Mouse (Mus musculus) telencephalon, adult 2 months (tissue): ENCODE data around the gene Abhd17c.
"Not testable (repeated sequence)": the region's sequence is repeated elsewhere in the genome, so short reads cannot be mapped to it uniquely, and the experiment has no call there.

ENCODE experiments used
- DNase-seq: peaks from one replicate; pipeline ENCODE4 v3.0.0-alpha.2; 2011; ENCODE audit warnings: low read depth, low spot score

Abhd17c gene

DNA sequence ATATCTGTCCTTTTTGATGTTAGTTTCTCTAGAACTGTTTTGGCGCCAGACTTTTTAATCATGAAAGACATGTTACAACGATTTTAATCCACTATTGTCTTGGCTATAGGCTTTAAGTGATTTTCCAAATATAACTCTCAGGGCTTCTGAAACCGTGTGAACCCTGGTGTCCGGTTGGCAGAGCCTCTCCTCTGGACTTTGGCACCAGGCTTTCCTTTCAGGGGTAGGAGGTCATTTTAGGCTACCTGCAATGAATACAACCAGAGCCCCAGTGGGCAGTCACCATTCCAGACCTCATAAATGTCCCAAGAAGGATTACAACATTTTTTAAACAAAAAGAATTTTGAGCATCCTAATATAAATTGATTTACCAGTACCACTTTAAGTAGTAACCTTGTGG, 1.1 kb upstream of the Abhd17c start:
- DNase-seq, result no peak

DNA sequence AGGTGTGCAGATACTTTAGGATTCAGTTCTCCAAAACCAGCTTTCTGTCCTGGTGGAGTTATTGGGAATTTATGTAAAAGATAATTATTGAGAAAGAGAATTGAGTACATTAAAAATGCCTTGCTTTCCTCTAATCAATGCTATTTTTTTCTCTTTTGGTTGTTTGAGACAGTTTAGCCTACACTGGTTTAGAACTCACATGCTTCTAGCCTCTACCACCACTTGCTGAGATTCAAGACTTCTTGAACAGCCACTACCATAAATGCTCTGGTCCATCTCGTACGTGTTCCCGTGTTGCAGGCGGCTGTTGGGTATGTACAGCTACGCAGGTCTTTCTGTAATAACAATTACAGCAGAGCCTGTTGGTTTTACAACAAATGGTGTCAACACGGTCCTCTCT, 681 bp upstream of the Abhd17c start:
- no peak for DNase-seq

DNA sequence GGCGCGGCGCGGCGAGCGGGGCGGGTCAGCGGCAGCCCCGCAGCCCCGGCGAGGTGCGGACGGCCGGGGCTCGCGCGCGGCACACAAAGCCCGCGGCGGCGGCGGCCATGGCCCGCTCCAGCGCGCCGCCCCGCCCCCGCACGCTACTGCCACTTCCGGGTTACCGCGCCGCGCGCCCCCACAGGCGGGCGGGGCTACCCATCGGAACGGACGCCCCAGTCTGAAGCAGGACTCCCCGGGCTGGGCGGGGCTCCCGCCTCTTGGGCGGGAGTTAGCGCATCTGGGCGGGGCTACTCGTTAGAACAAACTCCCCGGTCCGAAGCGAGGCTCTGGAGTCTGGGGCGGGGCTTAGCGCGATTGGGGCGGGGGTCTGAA, 254 bp upstream of the Abhd17c start:
- peak; percentile 85 for DNase-seq

DNA sequence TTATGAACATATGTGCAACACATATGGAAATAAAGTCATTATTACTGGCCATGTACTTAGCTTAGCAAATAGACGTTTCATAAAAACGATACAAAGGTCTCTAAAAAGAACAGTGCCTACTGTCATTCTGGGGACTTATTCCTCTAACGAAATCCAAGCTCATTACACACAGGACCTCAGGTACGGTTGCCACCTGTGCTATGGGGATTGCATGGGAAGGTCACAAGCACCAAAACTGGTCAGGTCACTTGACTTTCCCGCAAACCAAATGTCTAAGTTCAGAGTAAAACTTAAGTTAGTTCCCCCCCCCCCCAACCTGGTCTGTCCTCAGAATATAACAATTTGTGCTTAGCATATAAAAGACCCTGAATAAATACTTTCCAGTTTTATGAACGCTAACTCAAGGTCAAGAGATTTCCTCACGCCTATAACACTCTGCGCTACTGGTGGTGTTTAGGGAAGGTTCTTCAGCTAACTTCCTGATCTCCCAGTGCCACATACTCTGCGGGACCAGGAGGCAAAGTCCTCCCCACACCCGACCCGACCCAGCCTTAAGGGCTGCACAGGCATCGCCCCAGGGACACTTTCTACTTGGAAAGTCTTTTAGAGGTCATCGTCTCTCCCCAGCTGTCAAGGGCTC, 1.2 kb downstream of the Abhd17c start:
- DNase-seq, result no peak

DNA sequence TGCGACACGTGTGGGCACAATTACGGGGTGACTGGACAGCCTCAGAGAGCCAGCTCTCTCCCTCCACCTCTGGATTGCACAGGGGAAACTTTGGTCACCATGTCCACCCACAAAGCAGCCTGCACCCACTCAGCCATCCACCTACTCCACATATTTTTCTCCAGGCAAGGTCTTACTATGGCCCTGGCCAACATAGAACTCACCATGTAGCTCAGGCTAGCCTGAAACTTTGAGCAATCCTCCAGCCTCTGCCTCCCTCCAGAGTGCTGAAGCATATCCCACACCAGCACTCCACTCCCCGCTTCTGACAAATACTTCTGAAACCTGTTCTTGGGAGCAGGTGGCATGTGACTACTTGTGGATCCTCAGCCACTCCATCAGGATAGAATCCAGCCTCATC, 1.9 kb downstream of the Abhd17c start:
- DNase-seq, result no peak

DNA sequence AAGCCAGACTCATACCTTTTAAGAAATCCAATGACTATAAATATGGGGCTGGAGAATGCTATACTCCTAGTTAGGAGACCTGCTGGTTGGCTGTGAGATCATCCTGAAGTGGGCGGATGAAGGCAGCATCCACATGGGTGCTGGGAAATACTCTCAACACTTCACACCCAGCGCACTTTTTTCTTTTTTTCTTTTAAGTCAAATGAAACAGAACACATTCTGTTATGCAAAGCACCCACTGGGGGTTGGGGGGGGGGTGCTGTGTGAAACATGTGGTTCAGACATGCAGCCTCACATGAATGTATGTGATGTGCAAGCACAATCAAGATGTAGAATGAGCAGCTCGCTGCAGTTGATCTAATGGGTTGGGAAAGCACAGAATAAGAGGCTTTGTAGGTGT, 2.8 kb downstream of the Abhd17c start:
- DNase-seq, result no peak

DNA sequence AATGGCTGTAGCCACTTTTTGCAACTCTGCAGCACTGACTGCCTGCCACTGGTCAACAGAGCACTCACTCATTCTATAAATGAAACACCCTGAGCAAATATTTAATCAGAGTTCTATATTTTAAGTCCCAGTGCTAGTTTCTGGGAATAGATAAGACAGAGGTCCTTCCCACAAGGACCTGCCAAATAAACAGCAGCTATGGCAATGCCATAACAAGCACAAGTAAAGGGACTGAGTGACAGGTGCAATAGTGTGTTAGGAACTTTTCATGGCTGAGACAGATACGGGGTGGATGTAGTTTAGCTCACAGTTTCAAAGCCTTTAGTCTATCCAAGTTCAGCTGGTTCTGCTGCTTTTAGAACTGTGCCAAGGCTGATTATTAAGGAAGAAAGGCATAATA, 3.9 kb downstream of the Abhd17c start:
- no peak for DNase-seq

DNA sequence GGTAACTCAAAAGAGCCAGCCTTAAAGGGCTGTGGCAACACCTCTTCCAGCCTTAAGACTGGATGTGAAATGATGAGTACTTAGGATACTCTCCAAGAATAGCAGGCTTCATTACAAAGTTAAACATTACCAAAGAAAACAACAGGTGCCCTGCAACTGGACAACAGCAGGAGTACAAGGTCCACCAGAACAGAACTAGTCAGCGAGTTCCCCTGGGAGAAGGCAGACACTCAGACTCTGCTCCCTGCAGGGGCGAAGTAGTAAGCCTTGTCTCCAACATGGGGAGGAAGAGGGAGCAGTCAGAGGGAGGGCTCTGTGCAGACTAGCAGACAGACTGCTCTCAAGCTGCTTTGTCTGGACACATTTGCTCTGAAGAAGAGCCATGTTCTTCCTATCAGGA, 6.1 kb downstream of the Abhd17c start:
- DNase-seq, result no peak

DNA sequence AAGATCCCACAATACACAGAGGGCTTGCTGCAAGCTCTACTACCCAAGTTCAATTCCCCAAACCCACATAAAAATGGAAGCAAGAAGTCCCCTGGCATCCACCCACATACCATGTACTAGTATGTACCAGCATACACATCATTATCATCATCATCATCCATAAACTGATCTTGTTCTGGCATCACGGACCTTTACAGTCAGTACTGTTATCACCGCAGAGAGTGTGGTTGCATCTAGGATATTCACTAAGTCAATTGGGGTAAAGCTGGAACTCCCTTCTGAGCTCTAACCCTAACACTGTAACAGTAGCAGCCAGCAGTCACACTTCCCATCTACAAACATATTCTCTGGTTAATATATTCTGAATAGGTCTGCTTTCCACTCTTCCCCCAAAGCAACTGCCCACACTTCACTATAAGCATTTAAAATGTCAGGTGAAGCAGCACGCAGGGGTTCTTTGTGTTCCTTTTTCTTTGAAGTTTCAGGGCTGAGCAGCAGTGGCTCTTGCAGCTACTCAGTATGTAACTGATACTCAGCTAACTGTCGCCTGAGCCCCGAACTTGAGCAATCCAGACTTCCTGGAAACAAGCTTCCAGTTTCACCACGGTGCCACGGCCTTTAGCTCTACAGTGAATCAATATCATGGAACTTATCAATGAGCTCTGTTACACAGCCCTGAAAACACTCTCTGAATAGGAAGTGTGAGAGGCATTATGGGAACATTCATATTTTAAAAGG, 8.8 kb downstream of the Abhd17c start:
- DNase-seq, result no peak

DNA sequence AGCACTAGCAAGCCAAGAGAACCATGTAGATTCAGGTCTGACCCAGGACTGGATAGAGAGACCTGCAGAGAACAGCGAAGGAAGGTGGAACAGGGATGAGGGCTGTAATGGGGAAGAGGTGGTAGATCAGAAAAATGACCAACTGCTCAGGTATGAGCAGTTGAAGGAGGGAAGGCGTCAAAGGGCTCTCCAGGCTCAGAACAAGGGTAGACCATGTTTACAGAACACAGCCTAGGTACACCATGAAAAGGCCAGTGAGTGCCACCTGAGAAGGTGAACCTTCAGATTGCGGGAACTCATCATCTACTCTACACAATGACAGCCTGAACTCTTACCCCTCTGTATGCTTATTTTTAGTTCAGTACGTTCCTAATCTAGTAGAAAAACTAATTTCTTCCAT, 9.5 kb downstream of the Abhd17c start:
- no peak for DNase-seq

DNA sequence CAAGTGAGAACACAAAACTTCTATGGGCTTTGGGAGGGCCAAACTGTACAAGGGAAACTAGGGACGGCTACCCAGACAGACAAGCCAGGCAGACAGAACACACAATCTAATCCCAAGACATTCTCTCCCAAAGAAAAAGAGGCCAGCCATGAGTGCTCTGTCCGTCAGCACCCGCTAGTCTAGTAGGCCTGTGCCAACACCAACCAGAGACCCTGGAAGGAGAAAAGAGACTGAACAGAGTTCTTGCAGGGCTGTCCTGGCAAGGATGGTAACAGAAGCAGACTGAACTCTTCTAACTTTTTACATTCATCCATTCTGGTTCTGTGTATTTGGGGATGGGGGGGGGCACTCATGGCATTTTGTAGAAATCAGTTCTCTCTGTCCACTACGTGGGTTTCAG, 12.1 kb downstream of the Abhd17c start:
- no peak for DNase-seq

DNA sequence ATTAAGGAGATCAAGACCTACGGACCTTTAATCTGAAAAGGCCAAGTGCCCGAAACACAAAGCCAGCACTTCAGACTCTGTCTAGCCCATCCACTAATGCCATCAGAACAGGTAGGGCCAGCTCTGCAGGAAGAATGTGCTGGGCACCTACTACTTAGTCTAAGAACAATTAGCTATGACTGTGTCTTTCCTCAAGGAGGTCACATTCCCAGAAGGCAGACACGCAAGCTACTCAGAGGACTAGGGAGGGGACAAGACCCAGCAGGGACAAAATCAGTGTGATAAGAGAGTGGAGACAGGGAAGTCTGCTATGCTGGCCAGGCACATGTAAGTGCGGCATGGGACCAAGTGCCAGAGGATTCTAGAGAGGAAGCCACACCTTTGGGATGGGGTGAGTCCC, 13.0 kb downstream of the Abhd17c start:
- DNase-seq, result no peak

DNA sequence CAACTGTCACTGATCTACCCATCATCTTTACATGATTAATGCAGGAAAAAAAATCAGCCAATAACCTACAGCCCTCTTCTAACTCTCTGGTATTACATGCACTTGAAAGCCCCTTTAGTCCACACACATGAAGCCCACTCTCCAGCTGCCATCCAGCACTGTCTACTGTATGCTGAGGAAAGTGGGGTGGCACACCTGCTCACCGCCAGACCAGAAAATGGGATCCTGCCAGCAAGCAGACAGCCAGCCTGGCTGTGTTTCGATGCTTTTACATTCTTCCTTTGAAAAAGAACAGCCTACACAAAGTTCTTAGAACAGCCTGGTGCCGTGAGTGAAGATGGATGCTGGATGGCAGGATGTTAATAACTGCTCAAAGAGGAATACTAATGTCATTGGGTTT, 13.9 kb downstream of the Abhd17c start:
- no peak for DNase-seq

DNA sequence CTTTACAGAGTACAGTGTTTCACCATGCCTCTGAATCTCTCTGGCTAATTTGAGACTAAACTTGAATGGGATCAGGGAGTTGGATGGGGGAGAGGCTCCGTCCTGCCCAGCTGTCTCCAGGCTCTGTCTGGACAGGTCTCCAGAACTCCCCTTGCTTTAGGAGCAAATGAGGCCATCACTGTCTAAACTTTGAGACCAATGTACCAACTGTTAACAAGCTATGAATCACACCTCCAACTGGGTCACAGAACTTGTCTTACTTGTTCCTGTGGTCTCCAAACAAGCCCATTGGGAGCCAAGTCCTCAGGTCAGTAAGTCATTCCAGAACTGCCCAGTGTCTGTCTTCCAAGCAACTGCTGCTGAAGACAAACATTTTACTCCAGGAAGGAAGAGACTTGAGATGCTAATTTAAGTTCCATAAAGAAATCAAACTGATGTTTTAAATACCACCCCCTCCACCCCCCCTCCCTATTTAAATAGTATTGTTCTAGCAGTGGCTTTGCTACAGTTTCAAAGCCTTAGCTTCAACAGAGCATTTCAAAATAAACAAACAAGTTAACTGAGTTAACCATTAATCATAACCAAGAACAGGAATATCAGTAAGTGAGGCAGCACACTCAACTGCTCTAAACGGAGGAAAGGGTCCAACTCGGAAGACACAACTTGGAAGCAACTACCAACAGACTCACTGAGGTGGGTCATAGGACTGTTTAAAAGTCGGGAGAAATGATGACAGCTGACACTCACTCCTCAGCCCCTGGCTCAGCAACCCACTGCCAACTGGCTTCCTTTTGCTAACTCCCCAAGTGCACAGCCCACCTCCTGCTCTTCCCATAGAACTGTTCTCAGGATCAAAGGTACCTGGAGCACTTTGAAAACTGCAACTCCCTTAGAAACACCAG, 15.6 kb downstream of the Abhd17c start:
- no peak for DNase-seq

DNA sequence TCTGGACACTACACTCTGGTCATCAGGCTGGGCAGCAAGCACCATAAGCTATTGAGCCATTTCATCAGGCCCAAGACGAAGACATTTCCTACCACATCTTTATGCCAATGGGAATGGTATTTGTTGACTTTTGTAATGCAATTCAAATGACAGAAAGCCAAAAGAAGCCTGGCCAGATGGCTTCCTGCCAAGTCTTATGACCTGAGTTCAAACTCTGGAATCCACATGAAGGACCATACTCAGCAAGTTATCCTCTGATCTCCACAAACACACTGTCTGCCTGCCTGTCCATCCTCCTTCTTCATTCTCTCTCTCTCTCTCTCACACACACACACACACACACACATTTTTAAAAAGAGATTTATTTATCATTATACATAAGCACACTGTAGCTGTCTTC, 19.0 kb downstream of the Abhd17c start:
- no peak for DNase-seq

DNA sequence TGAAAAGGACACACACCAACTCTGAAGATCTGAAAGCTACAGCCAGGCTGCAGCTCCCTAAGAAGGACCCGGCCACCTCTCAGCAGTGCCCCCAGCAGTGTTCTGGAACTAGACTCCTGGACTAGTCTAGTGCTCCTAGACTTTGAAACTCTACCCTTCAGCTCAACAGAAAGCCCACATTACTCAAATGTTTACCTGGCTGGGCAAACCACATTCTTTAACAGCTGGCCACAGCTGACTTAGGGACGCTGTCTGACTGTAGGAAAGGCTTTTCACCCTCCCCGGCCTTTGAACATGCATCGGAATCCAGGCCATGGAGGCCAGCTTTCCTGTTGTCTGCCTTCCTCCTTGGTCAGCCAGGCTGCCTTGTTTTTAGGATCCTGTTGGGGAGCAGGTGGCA, 20.0 kb downstream of the Abhd17c start:
- DNase-seq, result no peak

DNA sequence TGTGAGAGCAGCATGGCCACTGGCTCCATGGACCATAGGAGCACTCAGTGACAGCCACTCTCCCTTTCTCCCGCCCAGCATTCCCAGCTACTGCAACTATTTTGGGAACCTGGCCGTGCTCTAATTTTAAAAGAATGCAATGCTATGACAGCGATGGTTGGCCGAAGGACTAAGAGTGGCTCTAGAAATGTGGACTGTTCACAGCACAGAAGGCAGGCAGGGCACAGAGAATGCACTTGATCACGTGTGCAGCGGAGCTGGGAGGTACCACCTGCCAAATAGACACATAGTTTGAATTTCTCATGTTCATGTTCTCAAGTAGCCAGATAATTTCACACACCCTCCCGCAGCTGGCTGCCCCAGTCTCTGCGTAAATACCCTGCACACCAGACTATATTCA, 23.0 kb downstream of the Abhd17c start:
- no peak for DNase-seq

DNA sequence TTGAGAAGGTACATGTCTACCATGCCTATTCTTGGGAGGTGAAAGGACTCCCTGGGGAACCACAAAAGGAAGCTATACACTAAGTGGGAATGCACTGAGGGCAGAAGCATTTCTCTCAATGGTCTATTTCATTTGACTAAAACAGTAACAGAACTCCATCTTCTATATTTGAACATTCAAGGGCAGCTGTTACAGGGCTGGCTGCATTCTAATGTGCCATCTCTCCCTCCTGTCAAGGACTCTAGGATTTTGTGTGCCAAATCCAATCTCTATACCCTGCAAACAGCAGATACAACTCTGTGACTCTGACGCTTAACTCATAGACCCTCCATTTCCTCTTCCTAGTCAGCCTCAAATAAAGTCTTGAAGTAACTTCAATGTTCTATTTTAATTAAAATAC, 26.0 kb downstream of the Abhd17c start:
- DNase-seq, result no peak

DNA sequence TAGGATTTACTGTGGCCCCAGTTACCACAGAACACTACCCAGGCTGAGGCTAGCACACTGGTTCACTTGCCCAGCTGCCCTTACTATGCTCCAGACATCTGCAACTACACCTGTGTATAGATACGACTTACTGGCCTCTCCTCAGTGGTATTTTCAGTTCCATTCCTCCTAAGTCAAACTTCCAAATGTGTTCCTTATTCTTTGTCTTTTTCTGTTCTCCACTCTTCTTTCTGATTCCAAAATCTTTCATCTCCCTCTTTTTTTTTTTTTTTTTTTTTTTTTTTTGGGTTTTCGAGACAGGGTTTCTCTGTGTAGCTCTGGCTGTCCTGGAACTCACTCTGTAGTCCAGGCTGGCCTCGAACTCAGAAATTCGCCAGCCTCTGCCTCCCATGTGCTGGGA, 28.0 kb downstream of the Abhd17c start:
- DNase-seq, result not testable (repeated sequence)

DNA sequence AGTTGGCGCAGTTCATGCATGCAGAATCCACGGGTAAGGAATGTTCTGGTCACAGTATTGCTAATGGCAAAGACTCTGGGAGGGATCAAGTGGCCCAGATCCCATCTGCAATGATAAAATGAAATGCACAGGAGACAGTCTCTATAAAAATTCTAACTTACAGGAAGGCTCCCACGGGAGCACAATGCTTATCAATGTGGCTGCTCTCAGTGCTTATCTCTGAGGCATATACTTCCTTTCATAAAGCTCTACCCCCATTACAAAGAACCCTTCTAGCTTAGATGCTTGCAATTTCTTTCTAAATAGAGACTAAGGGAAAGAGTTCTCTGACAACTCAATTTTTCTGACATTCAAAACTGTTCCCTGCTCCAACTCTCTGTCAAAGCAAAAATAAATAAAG, 29.9 kb downstream of the Abhd17c start:
- DNase-seq, result no peak

DNA sequence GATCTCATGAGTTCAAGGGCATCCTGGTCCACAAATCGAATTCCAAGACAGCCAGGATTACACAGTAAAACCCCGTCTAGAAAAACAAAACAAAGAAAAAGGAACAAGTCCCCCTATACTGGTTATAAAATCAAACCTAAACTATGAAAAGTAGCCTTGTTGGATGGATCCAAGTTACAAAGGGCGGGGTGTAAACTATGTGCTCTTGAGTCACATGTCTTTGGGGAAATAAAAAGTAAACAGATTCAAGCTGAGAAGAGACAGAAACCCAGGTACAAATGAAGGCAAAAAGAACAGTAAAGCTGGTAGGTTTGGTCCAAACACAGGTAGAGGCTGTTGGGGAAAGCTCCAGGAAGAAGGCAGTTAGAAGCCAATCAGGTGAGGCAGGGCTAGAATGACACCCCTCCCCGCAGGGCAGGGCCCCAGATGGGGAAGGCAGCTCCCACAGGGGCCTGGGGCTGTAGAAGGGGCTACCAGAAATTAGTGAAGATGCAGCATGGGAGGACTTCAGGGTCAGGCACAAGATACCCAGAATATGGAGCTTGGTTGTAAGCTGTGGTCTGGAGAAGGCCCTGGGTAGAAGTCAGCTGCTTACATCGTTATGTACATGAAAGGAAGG, 31.4 kb downstream of the Abhd17c start:
- no peak for DNase-seq
